In genomic region chr1:93072279-93072865, GRCm38 (mm10) we compare ENCODE assay signal across 10 mouse cellular contexts. TPM values are rescaled to one million over a fixed set of nuclear protein-coding genes. Genes with fewer than 3 reads are reported as not detected.
A peak's percentile ranks its signal among the peaks of the same experiment; 100 is the strongest.
DNase-seq lines count a peak whose midpoint lies in the region; ATAC-seq lines count a peak whose summit lies in the region.
"Had no signal": no experiment of that assay in that cellular context is flagged by ENCODE, and none has a peak within 500 bp of the region (broad histone marks: within the 10 kb centered on the region; RNA-seq: fewer than 3 reads in every experiment).

No protein-coding gene starts in this region.

- H3K4me2 ChIP-seq in heart, embryonic 11.5 days = no peak overlapping the region
- no peak overlapping the region for H3K4me2 ChIP-seq in forebrain, embryonic 15.5 days (replicated peaks)

- H3K4me1 ChIP-seq in heart, embryonic 11.5 days (ENCODE audit: control insufficient read depth, insufficient read depth, low read length) = peaks cover 2% of the 10 kb centered on the region; the same call in 1 of the 2 replicates
- H3K4me1 ChIP-seq in megakaryocyte, embryonic 14.5 days = peaks cover 36% of the 10 kb centered on the region
- H3K4me1 ChIP-seq in forebrain, embryonic 15.5 days = peaks cover 24% of the 10 kb centered on the region

- no peaks in the 10 kb centered on the region for H3K9me3 ChIP-seq in heart, embryonic 11.5 days (replicated peaks; ENCODE audit: control insufficient read depth, low read length)
- no peaks in the 10 kb centered on the region for H3K9me3 ChIP-seq in megakaryocyte, embryonic 14.5 days
- no peaks in the 10 kb centered on the region for H3K9me3 ChIP-seq in forebrain, embryonic 15.5 days
- H3K9me3 ChIP-seq: G1E had no signal

- DNase-seq in heart, adult 18-20 months = peak; percentile 15 to 28
- peak; percentile 61 for DNase-seq in retina, postnatal 1 day
- DNase-seq in right cerebral cortex, adult 18-20 months = no peak
- DNase-seq in layer of hippocampus, postnatal 36 days = no peak
- DNase-seq: spleen, adult 18-20 months had no signal

- no peak for ATAC-seq in heart, embryonic 11.5 days (replicated peaks; ENCODE audit: insufficient number of reproducible peaks, low FRiP score, low TSS enrichment)
- no peak for ATAC-seq in megakaryocyte, adult 5-6 weeks (ENCODE audit: poor library complexity, severe bottlenecking)
- 0 out of 2 replicates have a peak, but pooled peaks have one; percentile 8 for ATAC-seq in forebrain, embryonic 15.5 days (replicated peaks)

- no peaks in the 10 kb centered on the region for H3K27me3 ChIP-seq in heart, embryonic 11.5 days (ENCODE audit: control insufficient read depth, insufficient read depth, low read length)
- H3K27me3 ChIP-seq in megakaryocyte, embryonic 14.5 days (replicated peaks) = peaks cover 78% of the 10 kb centered on the region
- no peaks in the 10 kb centered on the region for H3K27me3 ChIP-seq in forebrain, embryonic 15.5 days

- H3K9ac ChIP-seq in heart, embryonic 11.5 days (ENCODE audit: low read depth, low read length) = no peak overlapping the region
- H3K9ac ChIP-seq in forebrain, embryonic 15.5 days (replicated peaks) = no peak overlapping the region

- H3K27ac ChIP-seq in heart, embryonic 11.5 days (ENCODE audit: low read depth, low read length) = no peak overlapping the region
- H3K27ac ChIP-seq in forebrain, embryonic 15.5 days (replicated peaks) = peak overlapping the region; percentile 60

- H3K36me3 ChIP-seq in heart, embryonic 11.5 days (ENCODE audit: control insufficient read depth, insufficient read depth, low read length) = no peaks in the 10 kb centered on the region
- H3K36me3 ChIP-seq in megakaryocyte, embryonic 14.5 days (replicated peaks; ENCODE audit: low read length) = no peaks in the 10 kb centered on the region
- peaks cover 78% of the 10 kb centered on the region for H3K36me3 ChIP-seq in forebrain, embryonic 15.5 days
- H3K36me3 ChIP-seq: G1E had no signal

- no peak overlapping the region for H3K4me3 ChIP-seq in heart, embryonic 11.5 days (ENCODE audit: low read depth, low read length)
- H3K4me3 ChIP-seq in megakaryocyte, embryonic 14.5 days (replicated peaks) = peak overlapping the region; percentile 26
- no peak overlapping the region for H3K4me3 ChIP-seq in forebrain, embryonic 15.5 days

- 68% methylated on average over 2 of the region's 2 CpGs for WGBS in heart, embryonic 11.5 days (ENCODE audit: insufficient replicate concordance)
- 61% methylated on average over 2 of the region's 2 CpGs for WGBS in forebrain, embryonic 15.5 days

RNA-seq across cellular contexts. Expression of gene Kif1a, which starts 29.4 kb away (rescaled TPM):
- 1 to 10 TPM; 1.2 to 1.8 TPM for total RNA-seq in heart, adult 18-20 months (2021)
- polyA plus RNA-seq in heart, embryonic 11.5 days (2014; fragmentation: Nextera tagmentation; extraction: Ambion mirVana) = 5.7 and 6.3 TPM in 2 replicates
- 0.07 TPM in 1 of 2 replicates, not detected in the other for polyA plus RNA-seq in megakaryocyte, embryonic 14.5 days (2012; ENCODE audit: insufficient read depth, low replicate concordance)
- not detected in 2 replicates for total RNA-seq in megakaryocyte, adult 5-6 weeks (2015)
- total RNA-seq in megakaryocyte, adult 5-6 weeks (2017) = not detected in 2 replicates
- polyA plus RNA-seq in forebrain, embryonic 15.5 days (2015; fragmentation: Nextera tagmentation; extraction: Ambion mirVana) = 336 and 351 TPM in 2 replicates
- 100 to 1,000 TPM; 607 to 610 TPM for total RNA-seq in layer of hippocampus, postnatal 36 days (2021)

Comparison
In these comparisons a context has a peak if more than half of its experiments do, and no peak if none do; other contexts are left out.
1. DNase-seq: peak in heart, adult 18-20 months (2 of 2) and retina, postnatal 1 day (single experiment); none in right cerebral cortex, adult 18-20 months (single experiment) and layer of hippocampus, postnatal 36 days (0 of 2).
2. RNA of gene Kif1a, which starts 29.4 kb away (total RNA-seq): 607 to 610 TPM in layer of hippocampus, postnatal 36 days; 1.2 to 1.8 TPM in heart, adult 18-20 months and not detected in megakaryocyte, adult 5-6 weeks; every median in the first group is over 100 times any median in the second.